21 mouse cellular contexts compared by ENCODE assay signal in genomic region chr5:147980606-147981005, GRCm38 (mm10). TPM values are rescaled to one million over a fixed set of nuclear protein-coding genes. Genes with fewer than 3 reads are reported as not detected.
DNase-seq lines count a peak whose midpoint lies in the region; ATAC-seq and TF ChIP-seq lines count a peak whose summit lies in the region.
"Had no signal": no experiment of that assay in that cellular context is flagged by ENCODE, and none has a peak within 500 bp of the region (broad histone marks: within the 10 kb centered on the region; RNA-seq: fewer than 3 reads in every experiment).

No protein-coding gene starts in this region.

- no peak overlapping the region for H3K27ac ChIP-seq in hindbrain, postnatal 0 days
- H3K27ac ChIP-seq in hindbrain, embryonic 11.5 days (ENCODE audit: low read depth, low read length): no peak overlapping the region
- no peak overlapping the region for H3K27ac ChIP-seq in midbrain, postnatal 0 days (ENCODE audit: low read depth, low read length)
- H3K27ac ChIP-seq in midbrain, embryonic 14.5 days (replicated peaks; ENCODE audit: low read depth, low read length): no peak overlapping the region
- H3K27ac ChIP-seq: embryonic facial prominence, embryonic 13.5 days; forebrain, embryonic 15.5 days; kidney, postnatal 0 days; stomach, postnatal 0 days had no signal

- no peaks in the 10 kb centered on the region for H3K4me1 ChIP-seq in hindbrain, postnatal 0 days (ENCODE audit: insufficient read depth, low read length)
- no peaks in the 10 kb centered on the region for H3K4me1 ChIP-seq in hindbrain, embryonic 11.5 days (replicated peaks; ENCODE audit: control insufficient read depth, insufficient read depth, low read length)
- no peaks in the 10 kb centered on the region for H3K4me1 ChIP-seq in midbrain, postnatal 0 days (ENCODE audit: insufficient read depth, low read length)
- H3K4me1 ChIP-seq in midbrain, embryonic 14.5 days (ENCODE audit: control insufficient read depth, insufficient read depth, low read length): no peaks in the 10 kb centered on the region
- H3K4me1 ChIP-seq: embryonic facial prominence, embryonic 13.5 days; forebrain, embryonic 15.5 days; heart, embryonic 12.5 days had no signal

- no peaks in the 10 kb centered on the region for H3K27me3 ChIP-seq in hindbrain, postnatal 0 days (ENCODE audit: insufficient read depth, low read length)
- no peaks in the 10 kb centered on the region for H3K27me3 ChIP-seq in hindbrain, embryonic 11.5 days (ENCODE audit: control insufficient read depth, insufficient read depth, low read length)
- no peaks in the 10 kb centered on the region for H3K27me3 ChIP-seq in midbrain, postnatal 0 days (ENCODE audit: insufficient read depth, low read length)
- no peaks in the 10 kb centered on the region for H3K27me3 ChIP-seq in midbrain, embryonic 14.5 days (ENCODE audit: control insufficient read depth, insufficient read depth, low read length)
- H3K27me3 ChIP-seq: embryonic facial prominence, embryonic 13.5 days; forebrain, embryonic 15.5 days; heart, embryonic 12.5 days had no signal

- no peak for ATAC-seq in hindbrain, postnatal 0 days
- ATAC-seq in hindbrain, embryonic 11.5 days (ENCODE audit: low FRiP score): no peak
- no peak for ATAC-seq in midbrain, postnatal 0 days (ENCODE audit: low FRiP score)
- no peak for ATAC-seq in midbrain, embryonic 14.5 days (ENCODE audit: low FRiP score, low TSS enrichment)
- ATAC-seq: forebrain, embryonic 15.5 days had no signal

- no peak for TF ChIP-seq CTCF in hindbrain, postnatal 0 days (IDR thresholded peaks at IDR 0.05; ENCODE audit: low read depth)
- no peak for TF ChIP-seq CTCF in midbrain, postnatal 0 days (IDR thresholded peaks at IDR 0.05)

- no peak overlapping the region for H3K4me3 ChIP-seq in hindbrain, postnatal 0 days (ENCODE audit: low read length)
- H3K4me3 ChIP-seq in hindbrain, embryonic 11.5 days (ENCODE audit: low read depth, low read length): no peak overlapping the region
- H3K4me3 ChIP-seq in midbrain, postnatal 0 days (ENCODE audit: low read depth, low read length): no peak overlapping the region
- no peak overlapping the region for H3K4me3 ChIP-seq in midbrain, embryonic 14.5 days (replicated peaks; ENCODE audit: low read depth, low read length)
- H3K4me3 ChIP-seq: embryonic facial prominence, embryonic 13.5 days; forebrain, embryonic 15.5 days; heart, embryonic 12.5 days had no signal

- H3K9me3 ChIP-seq in hindbrain, postnatal 0 days (ENCODE audit: low read length): no peaks in the 10 kb centered on the region
- H3K9me3 ChIP-seq in hindbrain, embryonic 11.5 days (ENCODE audit: control insufficient read depth, low read length): no peaks in the 10 kb centered on the region
- no peaks in the 10 kb centered on the region for H3K9me3 ChIP-seq in midbrain, postnatal 0 days (ENCODE audit: low read length)
- H3K9me3 ChIP-seq in midbrain, embryonic 14.5 days (ENCODE audit: control insufficient read depth, low read length): no peaks in the 10 kb centered on the region
- H3K9me3 ChIP-seq: forebrain, embryonic 15.5 days had no signal

- DNase-seq in hindbrain, postnatal 0 days (ENCODE audit: low spot score): peak; percentile 14
- DNase-seq in hindbrain, embryonic 11.5 days (ENCODE audit: low spot score): no peak
- DNase-seq in midbrain, postnatal 0 days (ENCODE audit: low spot score): peak; percentile 15
- no peak for DNase-seq in midbrain, embryonic 14.5 days
- peak; percentile 72 for DNase-seq in brain, adult 2 months (ENCODE audit: low read depth, low spot score)
- peak; percentile 60 for DNase-seq in right cerebral cortex, postnatal 25 days
- DNase-seq in adrenal gland, postnatal 25 days: no peak
- DNase-seq: adrenal gland, adult 8-10 months; cerebellum, adult 11 months; cerebellum, postnatal 14 days; heart, adult 11 months; heart, postnatal 14 days; kidney, adult 11 months; lung, adult 2 months; lung, postnatal 36 days had no signal

- no peak overlapping the region for H3K9ac ChIP-seq in hindbrain, postnatal 0 days (replicated peaks; ENCODE audit: low read length)
- no peak overlapping the region for H3K9ac ChIP-seq in hindbrain, embryonic 11.5 days (ENCODE audit: low read depth, low read length)
- no peak overlapping the region for H3K9ac ChIP-seq in midbrain, postnatal 0 days (replicated peaks; ENCODE audit: low read length, poor library complexity, severe bottlenecking)
- no peak overlapping the region for H3K9ac ChIP-seq in midbrain, embryonic 14.5 days (replicated peaks; ENCODE audit: low read length)
- H3K9ac ChIP-seq: embryonic facial prominence, embryonic 13.5 days; forebrain, embryonic 15.5 days; heart, embryonic 12.5 days had no signal

- H3K36me3 ChIP-seq in hindbrain, postnatal 0 days (ENCODE audit: insufficient read depth, low read length): no peaks in the 10 kb centered on the region
- H3K36me3 ChIP-seq in hindbrain, embryonic 11.5 days (ENCODE audit: control insufficient read depth, insufficient read depth, low read length): no peaks in the 10 kb centered on the region
- H3K36me3 ChIP-seq in midbrain, postnatal 0 days (ENCODE audit: insufficient read depth, low read length): no peaks in the 10 kb centered on the region
- H3K36me3 ChIP-seq in midbrain, embryonic 14.5 days (ENCODE audit: control insufficient read depth, insufficient read depth, low read length): no peaks in the 10 kb centered on the region
- H3K36me3 ChIP-seq: embryonic facial prominence, embryonic 13.5 days; forebrain, embryonic 15.5 days; heart, embryonic 12.5 days had no signal

- H3K4me2 ChIP-seq in hindbrain, postnatal 0 days (ENCODE audit: low read depth, low read length): no peak overlapping the region
- H3K4me2 ChIP-seq in hindbrain, embryonic 11.5 days (replicated peaks; ENCODE audit: low read depth, low read length): no peak overlapping the region
- no peak overlapping the region for H3K4me2 ChIP-seq in midbrain, postnatal 0 days (ENCODE audit: low read depth, low read length, poor library complexity, severe bottlenecking)
- no peak overlapping the region for H3K4me2 ChIP-seq in midbrain, embryonic 14.5 days (ENCODE audit: low read length)
- H3K4me2 ChIP-seq: embryonic facial prominence, embryonic 13.5 days; forebrain, embryonic 15.5 days; heart, embryonic 12.5 days; liver, embryonic 11.5 days had no signal

- 68% methylated on average over 13 of the region's 13 CpGs for WGBS in hindbrain, postnatal 0 days
- WGBS in hindbrain, embryonic 11.5 days: 91% methylated on average over 13 of the region's 13 CpGs
- WGBS in midbrain, postnatal 0 days: 83% methylated on average over 13 of the region's 13 CpGs
- 87% methylated on average over 13 of the region's 13 CpGs for WGBS in midbrain, embryonic 14.5 days

RNA-seq across cellular contexts. Expression of gene Mtus2, which starts 23.5 kb away (rescaled TPM):
- 40.4 and 50.2 TPM in 2 replicates for total RNA-seq in hindbrain, postnatal 0 days (2014; rRNA removed)
- 31.3 and 33.6 TPM in 2 replicates for polyA plus RNA-seq in hindbrain, postnatal 0 days (2015; fragmentation: Nextera tagmentation; extraction: Ambion mirVana)
- polyA plus RNA-seq in hindbrain, embryonic 11.5 days (2014; fragmentation: Nextera tagmentation; extraction: Ambion mirVana): 22.2 and 29.2 TPM in 2 replicates
- 38.0 and 54.7 TPM in 2 replicates for total RNA-seq in midbrain, postnatal 0 days (2014; rRNA removed)
- polyA plus RNA-seq in midbrain, postnatal 0 days (2015; fragmentation: Nextera tagmentation; extraction: Ambion mirVana): 36.6 and 41.6 TPM in 2 replicates
- polyA plus RNA-seq in midbrain, embryonic 14.5 days (2014; fragmentation: Nextera tagmentation; extraction: Ambion mirVana): 46.8 and 51.4 TPM in 2 replicates
- 3.8 and 4.7 TPM in 2 replicates for total RNA-seq in adrenal gland, postnatal 25 days (2021)

Comparison
In these comparisons a context has a peak if more than half of its experiments do, and no peak if none do; other contexts are left out.
1. DNase-seq: peak in hindbrain, postnatal 0 days (single experiment), midbrain, postnatal 0 days (single experiment), brain, adult 2 months (single experiment) and right cerebral cortex, postnatal 25 days (single experiment); none in hindbrain, embryonic 11.5 days (single experiment), midbrain, embryonic 14.5 days (single experiment) and adrenal gland, postnatal 25 days (single experiment).